Mouse (Mus musculus): Measurements from ENCODE around the gene Taar1.

DNA sequence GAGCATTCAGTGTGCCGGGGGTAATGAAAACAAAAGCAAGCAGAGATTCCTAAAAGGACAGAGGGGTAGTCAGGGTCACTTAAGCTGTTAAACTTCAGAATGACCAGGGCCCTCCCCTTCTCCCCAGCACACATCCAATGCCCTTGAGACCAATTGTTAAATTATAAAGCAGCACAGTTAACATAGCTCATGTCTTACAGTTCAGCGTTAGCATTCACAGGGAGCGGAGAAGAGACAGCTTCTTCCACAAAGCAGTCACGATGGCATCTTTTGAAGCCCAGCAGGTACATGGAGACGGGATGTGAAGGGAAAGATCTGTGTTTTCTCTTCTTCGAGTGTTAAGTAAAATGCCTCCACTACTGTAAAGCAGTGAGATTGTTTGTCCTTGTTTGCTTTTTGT lies 18.2 kb downstream of the Taar1 start, which contains the start of gene Taar2:
- no peak for TF ChIP-seq CTCF (IDR thresholded peaks at IDR 0.05; ENCODE audit: borderline replicate concordance, control insufficient read depth, extremely low read depth, insufficient read depth, low read length, poor library complexity)
- TF ChIP-seq POLR2A (IDR thresholded peaks at IDR 0.05; ENCODE audit: control insufficient read depth, extremely low read depth, insufficient read depth, low read length, poor library complexity) = no peak

Data from thymus, adult 2 months (tissue).